Mouse (Mus musculus) forebrain, postnatal 0 days (tissue): ENCODE measurements around the gene Zfp644. TPM values are rescaled to one million over a fixed set of nuclear protein-coding genes. Genes with fewer than 3 reads are reported as not detected.

Experiments used
- ATAC-seq: fragments of 200-750 bp; cut with Nextera tagmentation; 2 replicates; pipeline ENCODE4 v1.8.0; 2017; ENCODE audit warnings: mild to moderate bottlenecking, moderate library complexity
- DNase-seq: peaks from one replicate; pipeline ENCODE4 v3.0.0-alpha.2; 2015
- H3K27ac ChIP-seq: fragments of 300-500 bp; sonication (generic); 2 replicates; pipeline ENCODE4 v1.5.1; 2014; ENCODE audit warnings: low read depth, mild to moderate bottlenecking, antibody characterized with exemption, low read length, moderate library complexity, mixed read lengths
- H3K27me3 ChIP-seq: fragments of 300-500 bp; sonication (generic); 2 replicates; pipeline ENCODE4 v1.6.1; 2014; ENCODE audit warnings: mild to moderate bottlenecking, low read length, mixed read lengths; ENCODE audit not compliant: insufficient read depth
- H3K36me3 ChIP-seq: fragments of 300-500 bp; sonication (generic); 2 replicates; pipeline ENCODE4 v1.6.1; 2014; ENCODE audit warnings: mild to moderate bottlenecking, moderate library complexity; ENCODE audit not compliant: insufficient read depth
- H3K4me1 ChIP-seq: fragments of 300-500 bp; sonication (generic); 2 replicates; pipeline ENCODE4 v1.6.1; 2014; ENCODE audit warnings: antibody characterized with exemption; ENCODE audit not compliant: insufficient read depth
- H3K4me2 ChIP-seq: fragments of 300-500 bp; sonication (generic); 2 replicates; pipeline ENCODE4 v1.6.1; 2014; ENCODE audit warnings: low read depth, mild to moderate bottlenecking, moderate library complexity
- H3K4me3 ChIP-seq: fragments of 300-500 bp; sonication (generic); 2 replicates; pipeline ENCODE4 v1.5.1; 2014; ENCODE audit warnings: low read depth, low read length, mixed read lengths
- H3K9ac ChIP-seq: fragments of 300-500 bp; sonication (generic); 2 replicates; pipeline ENCODE4 v1.6.1; 2014; ENCODE audit warnings: mild to moderate bottlenecking
- H3K9me3 ChIP-seq: fragments of 300-500 bp; sonication (generic); 2 replicates; pipeline ENCODE4 v1.6.1; 2016; ENCODE audit warnings: low read length
- CTCF ChIP-seq: sonication (generic); IDR thresholded peaks from 2 replicates; pipeline ENCODE4 v1.5.1; 2016; ENCODE audit warnings: antibody characterized with exemption, control low read depth, low read depth
- WGBS: fragments of 180-500 bp; shearing (Covaris S2); extraction: QIAGEN DNeasy Blood & Tissue Kit; methylation state at CpG from one replicate; pipeline ENCODE4 v1.1.7; 2014; 5-methylcytosine and 5-hydroxymethylcytosine counted together
- polyA plus RNA-seq: library from polyadenylated mRNA; unstranded; fragments of >200 nt; fragmentation: Nextera tagmentation; extraction: Ambion mirVana; gene quantifications from 2 replicates; pipeline ENCODE4 v1.2.1, GENCODE M21; 2015
- total RNA-seq: library from RNA; depleted of rRNA; stranded (reverse); fragments of >200 nt; gene quantifications from 2 replicates; pipeline ENCODE4 v1.2.3, GENCODE M21; 2014; rRNA removed

Zfp644 gene
- total and polyA plus RNA-seq, 2 experiments from 2014 or later = 70.8 to 132 TPM

GRCm38 (mm10) chr5:106577237-106577888, 119.7 kb downstream of the Zfp644 start:
- Histone ChIP-seq H3K36me3 (no peaks in the 10 kb centered on the region), H3K27me3 (peaks cover 37% of the 10 kb centered on the region), H3K27ac (no peak overlapping the region), H3K9ac (no peak overlapping the region), H3K4me1 (no peaks in the 10 kb centered on the region), H3K9me3 (no peaks in the 10 kb centered on the region), H3K4me2 (no peak overlapping the region), H3K4me3 (no peak overlapping the region)
- DNase-seq = peak; percentile 36
- TF ChIP-seq CTCF = no peak
- WGBS = 21% methylated on average over 9 of the region's 9 CpGs
- peak; percentile 51 for ATAC-seq

GRCm38 (mm10) chr5:106575098-106575497, 122.0 kb downstream of the Zfp644 start:
- DNase-seq (no peak), ATAC-seq (no peak)
- peaks cover 49% of the 10 kb centered on the region for H3K27me3 ChIP-seq
- H3K4me3 ChIP-seq = peak overlapping the region; percentile 45
- no peak for TF ChIP-seq CTCF
- no peak overlapping the region for H3K9ac ChIP-seq
- 26% methylated on average over 4 of the region's 4 CpGs for whole genome bisulfite sequencing
- peak overlapping the region; percentile 92 for H3K4me2 ChIP-seq
- H3K4me1 ChIP-seq = no peaks in the 10 kb centered on the region
- no peak overlapping the region for H3K27ac ChIP-seq
- H3K36me3 ChIP-seq = no peaks in the 10 kb centered on the region
- H3K9me3 ChIP-seq = no peaks in the 10 kb centered on the region

GRCm38 (mm10) chr5:106574560-106574946, 122.5 kb downstream of the Zfp644 start:
- Histone ChIP-seq H3K36me3 (no peaks in the 10 kb centered on the region), H3K4me2 (peak overlapping the region; percentile 92), H3K9ac (peak overlapping the region; percentile 51), H3K4me1 (no peaks in the 10 kb centered on the region), H3K27me3 (peaks cover 54% of the 10 kb centered on the region), H3K27ac (no peak overlapping the region), H3K4me3 (peak overlapping the region; percentile 45), H3K9me3 (no peaks in the 10 kb centered on the region)
- DNase-seq (peak; percentile 77), ATAC-seq (peak; percentile 89)
- TF ChIP-seq CTCF = peak; percentile 65
- WGBS = under 1% methylated on average over 41 of the region's 45 CpGs

- Histone ChIP-seq H3K4me3 (peak overlapping the region; percentile 45), H3K36me3 (no peaks in the 10 kb centered on the region), H3K4me1 (no peaks in the 10 kb centered on the region), H3K27ac (no peak overlapping the region), H3K27me3 (peaks cover 60% of the 10 kb centered on the region), H3K9ac (peak overlapping the region; percentile 51), H3K4me2 (peak overlapping the region; percentile 92), H3K9me3 (no peaks in the 10 kb centered on the region)
- DNase-seq (peak; percentile 44), ATAC-seq (peak; percentile 59)
- no peak for TF ChIP-seq CTCF
- 9% methylated on average over 54 of the region's 55 CpGs for WGBS
Measured at GRCm38 (mm10) chr5:106573742-106574559, 123.1 kb downstream of the Zfp644 start.

Other genes starting within 250 kb of the Zfp644 start
- 4.5 and 9.4 TPM in 2 replicates for gene Barhl2, start 239.1 kb downstream of the Zfp644 start, total RNA-seq
- gene Barhl2, start 239.1 kb downstream of the Zfp644 start, polyA plus RNA-seq = 1.3 and 1.5 TPM in 2 replicates
- gene Gm17304, start 88.2 kb downstream of the Zfp644 start, total RNA-seq = not detected in 2 replicates
- not detected in 2 replicates for gene Gm17304, start 88.2 kb downstream of the Zfp644 start, polyA plus RNA-seq
- gene Hfm1, start 229.0 kb upstream of the Zfp644 start, total RNA-seq = 5.5 and 8.4 TPM in 2 replicates
- 3.2 and 4.3 TPM in 2 replicates for gene Hfm1, start 229.0 kb upstream of the Zfp644 start, polyA plus RNA-seq